Mouse (Mus musculus) stomach, embryonic 16.5 days (tissue): ENCODE measurements at regions not wholly inside any gene's neighbourhood (a gene's known extent, or its start where the extent isn't known, plus 50 kb on each side); places are given as distances from the start of the nearest gene placed in this dataset.

Source experiments
- ATAC-seq: fragments of 200-750 bp; cut with Nextera tagmentation; 2 replicates; pipeline ENCODE4 v1.8.0; 2017; ENCODE audit warnings: moderate number of reproducible peaks, moderate TSS enrichment; ENCODE audit not compliant: insufficient read depth, low FRiP score
- H3K27ac ChIP-seq: fragments of 300-500 bp; sonication (generic); 2 replicates; pipeline ENCODE4 v1.5.1; 2014; ENCODE audit warnings: low read length
- H3K27me3 ChIP-seq: fragments of 300-500 bp; sonication (generic); 2 replicates; pipeline ENCODE4 v1.6.1; 2014; ENCODE audit warnings: low read length, control low read depth, mixed read lengths; ENCODE audit not compliant: control insufficient read depth, insufficient read depth
- H3K36me3 ChIP-seq: fragments of 300-500 bp; sonication (generic); 2 replicates; pipeline ENCODE4 v1.6.1; 2014; ENCODE audit warnings: low read length; ENCODE audit not compliant: control insufficient read depth, insufficient read depth
- H3K4me1 ChIP-seq: fragments of 300-500 bp; sonication (generic); 2 replicates; pipeline ENCODE4 v1.6.1; 2014; ENCODE audit warnings: low read length, control low read depth, mixed read lengths; ENCODE audit not compliant: control insufficient read depth, insufficient read depth
- H3K4me2 ChIP-seq: fragments of 300-500 bp; sonication (generic); 2 replicates; pipeline ENCODE4 v1.6.1; 2014; ENCODE audit warnings: low read depth, low read length, mixed read lengths
- H3K4me3 ChIP-seq: fragments of 300-500 bp; sonication (generic); replicated peaks from 2 replicates; pipeline ENCODE4 v1.5.1; 2014; ENCODE audit warnings: mild to moderate bottlenecking, low read length
- H3K9ac ChIP-seq: fragments of 300-500 bp; sonication (generic); 2 replicates; pipeline ENCODE4 v1.6.1; 2014; ENCODE audit warnings: low read length
- H3K9me3 ChIP-seq: fragments of 300-500 bp; sonication (generic); replicated peaks from 2 replicates; pipeline ENCODE4 v1.6.1; 2016; ENCODE audit warnings: low read length, control low read depth; ENCODE audit not compliant: control insufficient read depth
- WGBS: fragments of 180-500 bp; shearing (Covaris S2); extraction: QIAGEN DNeasy Blood & Tissue Kit; methylation state at CpG from one replicate; pipeline ENCODE4 v1.1.7; 2014; 5-methylcytosine and 5-hydroxymethylcytosine counted together

DNA sequence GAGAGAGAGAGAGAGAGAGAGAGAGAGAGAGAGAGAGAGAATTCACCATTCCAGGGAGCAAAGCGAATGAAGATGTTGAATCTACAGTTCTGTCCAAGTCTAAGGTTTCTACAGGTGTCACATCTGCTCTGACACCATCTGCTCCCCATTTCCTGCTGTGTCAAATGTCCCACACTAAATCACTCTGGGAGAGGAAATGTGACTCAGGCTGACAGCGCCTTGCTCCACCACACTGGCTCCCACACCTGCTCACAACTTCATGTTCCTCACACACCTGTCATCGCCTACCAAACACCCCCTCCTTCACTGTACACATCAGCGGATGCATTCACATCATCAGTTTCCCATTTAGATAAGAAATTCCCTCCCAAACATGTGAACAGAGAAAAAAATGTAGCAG, 366.3 kb downstream of the Synb start:
- Histone ChIP-seq H3K9me3 (no peaks in the 10 kb centered on the region), H3K9ac (no peak overlapping the region), H3K27ac (no peak overlapping the region), H3K4me3 (no peak overlapping the region), H3K27me3 (no peaks in the 10 kb centered on the region), H3K4me2 (no peak overlapping the region), H3K36me3 (no peaks in the 10 kb centered on the region), H3K4me1 (no peaks in the 10 kb centered on the region)
- no peak for ATAC-seq
- WGBS: 54% methylated on average over 4 of the region's 4 CpGs

DNA sequence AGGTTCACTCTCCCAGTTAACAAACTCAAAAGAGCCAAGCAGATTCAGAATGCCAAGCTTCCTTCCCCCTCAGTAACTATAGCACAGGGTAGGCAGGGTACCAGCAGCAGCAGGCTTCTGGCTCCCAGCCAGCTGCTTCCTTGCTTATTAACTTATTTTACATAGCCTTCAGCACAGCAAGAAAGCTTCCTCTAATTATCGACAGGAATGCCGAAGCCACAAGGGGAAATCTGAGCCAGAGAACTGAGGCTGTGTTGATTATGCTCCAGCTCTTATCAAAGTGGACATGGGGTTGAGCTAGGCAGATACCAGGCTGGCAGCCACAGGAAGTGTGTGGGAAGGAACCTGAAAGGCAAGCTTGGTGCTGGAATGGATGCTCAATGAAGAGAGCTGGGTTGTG, 371.0 kb downstream of the Synb start:
- WGBS: 10% methylated on average over 2 of the region's 2 CpGs
- peak; percentile 47; the same call in 1 of the 2 replicates for ATAC-seq
- no peak overlapping the region for H3K9ac ChIP-seq
- no peaks in the 10 kb centered on the region for H3K36me3 ChIP-seq
- H3K9me3 ChIP-seq: no peaks in the 10 kb centered on the region
- no peak overlapping the region for H3K4me2 ChIP-seq
- H3K4me1 ChIP-seq: no peaks in the 10 kb centered on the region
- no peak overlapping the region for H3K4me3 ChIP-seq
- H3K27me3 ChIP-seq: no peaks in the 10 kb centered on the region
- H3K27ac ChIP-seq: no peak overlapping the region

DNA sequence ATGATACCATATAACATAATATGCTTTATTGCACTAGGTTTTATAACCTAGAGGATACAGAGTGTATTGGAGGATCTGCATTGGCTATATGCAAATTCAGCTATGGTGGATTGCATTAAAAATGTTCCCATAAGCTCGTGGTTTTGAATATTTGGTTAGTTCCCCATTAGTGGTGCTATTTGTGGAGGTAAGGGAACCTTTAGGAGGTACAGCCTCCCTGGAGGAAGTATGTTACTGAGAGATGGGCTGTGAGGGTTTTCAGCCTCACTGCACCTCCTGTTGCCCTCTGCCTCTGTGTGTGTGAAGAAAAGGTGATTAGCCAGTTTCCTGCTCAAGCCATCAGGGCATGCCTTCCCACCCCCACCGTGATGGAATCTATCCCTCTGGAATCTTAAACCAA, 372.1 kb downstream of the Synb start:
- H3K9me3 ChIP-seq: no peaks in the 10 kb centered on the region
- no peaks in the 10 kb centered on the region for H3K4me1 ChIP-seq
- H3K27me3 ChIP-seq: no peaks in the 10 kb centered on the region
- H3K4me3 ChIP-seq: no peak overlapping the region
- no peak overlapping the region for H3K27ac ChIP-seq
- no peak for ATAC-seq
- WGBS: 56% methylated on average over 2 of the region's 2 CpGs
- no peaks in the 10 kb centered on the region for H3K36me3 ChIP-seq
- no peak overlapping the region for H3K9ac ChIP-seq
- H3K4me2 ChIP-seq: no peak overlapping the region

DNA sequence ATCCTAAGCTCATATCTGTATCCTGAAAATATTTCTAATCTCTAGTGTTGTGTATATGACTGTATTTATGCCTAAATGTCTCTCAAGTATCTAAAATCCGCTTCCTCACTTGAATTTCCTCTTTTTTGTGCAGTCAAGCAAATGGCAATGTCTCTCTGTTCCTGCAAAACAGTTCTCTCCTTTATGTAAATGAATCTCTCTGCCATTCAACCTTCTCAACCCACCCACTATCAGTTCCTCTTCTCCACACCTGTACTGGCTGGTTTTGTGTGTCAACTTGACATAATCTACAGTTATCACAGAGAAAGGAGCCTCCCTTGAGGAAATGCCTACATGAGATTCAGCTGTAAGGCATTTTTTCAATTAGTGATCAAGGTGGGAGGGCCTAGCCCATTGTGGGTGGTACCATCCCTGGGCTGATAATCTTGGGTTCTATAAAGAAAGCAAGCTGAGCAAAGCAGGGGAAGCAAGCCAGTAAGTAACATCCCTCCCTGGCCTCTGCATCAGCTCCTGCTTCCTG, 375.5 kb downstream of the Synb start:
- ATAC-seq: no peak
- WGBS: 82% methylated on average over 1 of the region's 1 CpGs
- no peak overlapping the region for H3K27ac ChIP-seq
- no peaks in the 10 kb centered on the region for H3K9me3 ChIP-seq
- no peaks in the 10 kb centered on the region for H3K27me3 ChIP-seq
- H3K9ac ChIP-seq: no peak overlapping the region
- H3K4me2 ChIP-seq: no peak overlapping the region
- H3K4me1 ChIP-seq: no peaks in the 10 kb centered on the region
- H3K36me3 ChIP-seq: no peaks in the 10 kb centered on the region
- H3K4me3 ChIP-seq: no peak overlapping the region

DNA sequence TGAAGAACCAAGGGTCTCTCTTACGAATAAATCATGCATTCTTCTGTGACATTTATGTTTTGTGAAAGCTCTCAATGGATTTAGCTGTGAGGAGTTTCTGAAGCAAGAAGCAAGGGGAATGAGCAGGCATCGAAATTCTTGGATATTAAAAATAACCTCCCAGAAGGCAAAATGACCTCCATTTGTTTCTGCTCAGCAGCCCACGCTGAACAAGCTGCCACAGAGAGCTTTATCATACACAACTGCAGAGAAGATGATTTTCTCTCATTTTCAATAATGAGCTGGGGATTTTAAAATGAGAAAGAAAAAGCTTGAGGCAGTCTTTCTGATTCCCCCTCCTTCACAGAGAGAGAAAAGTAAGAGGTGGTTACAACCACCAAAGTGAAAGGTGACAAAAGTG, 394.2 kb downstream of the Synb start:
- Histone ChIP-seq H3K9me3 (no peaks in the 10 kb centered on the region), H3K27ac (no peak overlapping the region), H3K9ac (no peak overlapping the region), H3K4me1 (no peaks in the 10 kb centered on the region), H3K4me3 (no peak overlapping the region), H3K36me3 (no peaks in the 10 kb centered on the region), H3K27me3 (no peaks in the 10 kb centered on the region), H3K4me2 (no peak overlapping the region)
- ATAC-seq: no peak
- WGBS: 57% methylated on average over 3 of the region's 3 CpGs

DNA sequence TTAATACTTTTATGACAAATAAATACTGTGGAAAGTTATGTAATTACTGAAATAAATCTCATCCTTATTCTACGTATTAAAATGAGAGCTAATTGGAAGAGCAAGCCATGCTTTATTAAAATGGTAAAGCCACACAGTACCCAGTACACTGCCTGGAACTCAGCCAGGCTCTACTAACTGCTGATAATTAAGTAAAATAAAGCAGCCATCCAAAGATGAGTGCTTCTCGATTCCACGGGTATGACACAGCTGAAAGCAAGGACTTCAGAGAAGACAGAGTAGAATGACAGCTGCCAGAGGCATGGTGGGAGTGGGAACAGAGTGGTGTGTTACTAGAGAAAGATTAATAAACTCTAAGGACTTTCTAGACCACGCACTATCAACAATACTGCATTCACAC, 416.9 kb downstream of the Synb start:
- Histone ChIP-seq H3K9ac (no peak overlapping the region), H3K27me3 (no peaks in the 10 kb centered on the region), H3K9me3 (no peaks in the 10 kb centered on the region), H3K36me3 (no peaks in the 10 kb centered on the region), H3K4me2 (no peak overlapping the region), H3K27ac (no peak overlapping the region), H3K4me3 (no peak overlapping the region), H3K4me1 (no peaks in the 10 kb centered on the region)
- no peak for ATAC-seq
- 80% methylated on average over 4 of the region's 4 CpGs for WGBS

DNA sequence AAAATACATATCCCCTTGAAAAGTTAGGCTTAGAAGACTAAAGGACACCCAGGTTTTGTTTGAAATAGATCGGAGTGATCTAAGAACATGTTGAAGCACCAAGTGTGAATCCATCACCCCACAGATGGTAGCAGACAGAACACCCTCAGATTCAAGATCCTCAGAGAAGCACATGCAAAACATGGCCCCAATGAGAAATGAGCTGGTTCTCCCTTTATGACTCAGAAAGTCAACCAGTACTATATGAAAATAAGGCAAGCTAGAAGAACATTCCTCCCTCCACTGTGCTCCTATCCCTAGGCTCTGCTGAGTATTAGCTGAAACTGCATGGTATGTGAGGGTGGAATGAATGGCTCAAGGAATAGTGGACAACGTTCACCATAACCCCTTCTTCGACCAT, 433.0 kb downstream of the Synb start:
- no peaks in the 10 kb centered on the region for H3K36me3 ChIP-seq
- no peak for ATAC-seq
- 91% methylated on average over 3 of the region's 3 CpGs for WGBS

DNA sequence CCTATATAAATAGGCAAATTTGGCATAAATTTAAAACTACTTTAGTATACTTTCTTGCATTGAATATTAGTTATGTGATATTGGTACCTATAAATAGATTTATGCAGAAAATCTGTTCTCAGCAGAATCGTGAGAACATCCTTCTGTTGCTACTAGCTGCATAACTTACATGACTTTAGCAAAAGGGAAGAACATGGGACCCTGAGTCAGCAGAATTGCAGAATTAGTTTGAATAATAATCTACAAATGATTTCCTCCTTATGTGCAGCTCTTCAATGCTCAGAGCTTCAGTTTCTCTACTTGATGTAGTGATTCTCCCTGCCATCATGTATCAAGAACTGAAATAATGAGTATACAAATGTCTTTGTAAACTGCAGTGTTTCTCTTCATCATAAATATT, 436.2 kb downstream of the Synb start:
- H3K27me3 ChIP-seq: no peaks in the 10 kb centered on the region
- ATAC-seq: no peak
- no peaks in the 10 kb centered on the region for H3K4me1 ChIP-seq
- WGBS: 64% methylated on average over 1 of the region's 1 CpGs
- H3K27ac ChIP-seq: no peak overlapping the region
- H3K9me3 ChIP-seq: no peaks in the 10 kb centered on the region
- no peak overlapping the region for H3K4me3 ChIP-seq
- no peak overlapping the region for H3K9ac ChIP-seq
- H3K36me3 ChIP-seq: no peaks in the 10 kb centered on the region
- no peak overlapping the region for H3K4me2 ChIP-seq

More for the DNA sequence above, 433.0 kb downstream of the Synb start:
- Histone ChIP-seq H3K4me3 (no peak overlapping the region), H3K27me3 (no peaks in the 10 kb centered on the region), H3K4me1 (no peaks in the 10 kb centered on the region), H3K9ac (no peak overlapping the region), H3K4me2 (no peak overlapping the region), H3K9me3 (no peaks in the 10 kb centered on the region), H3K27ac (no peak overlapping the region)

DNA sequence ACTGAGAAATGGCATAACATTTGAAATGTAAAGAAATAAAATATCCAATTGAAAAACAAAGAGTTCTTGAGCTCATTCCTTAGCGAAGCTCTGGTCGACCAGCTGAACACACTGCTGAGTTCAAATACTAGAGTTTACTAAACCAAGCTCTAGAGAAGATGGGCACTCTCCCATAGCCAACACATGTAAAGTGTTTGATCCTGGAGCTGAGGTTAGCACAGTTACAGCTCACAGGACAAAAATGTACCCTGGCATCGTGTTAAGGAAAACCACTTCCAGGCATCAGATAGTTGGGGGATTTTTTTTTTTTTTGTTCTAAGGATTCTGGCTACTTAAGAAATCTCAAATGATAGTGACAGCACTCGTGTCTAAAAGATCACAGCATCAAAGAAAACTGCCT, 445.6 kb downstream of the Synb start:
- ATAC-seq: no peak
- no peaks in the 10 kb centered on the region for H3K4me1 ChIP-seq
- H3K4me2 ChIP-seq: no peak overlapping the region
- no peak overlapping the region for H3K27ac ChIP-seq
- no peaks in the 10 kb centered on the region for H3K9me3 ChIP-seq
- 75% methylated on average over 4 of the region's 4 CpGs for WGBS
- no peak overlapping the region for H3K9ac ChIP-seq
- H3K27me3 ChIP-seq: no peaks in the 10 kb centered on the region
- H3K36me3 ChIP-seq: no peaks in the 10 kb centered on the region
- no peak overlapping the region for H3K4me3 ChIP-seq

DNA sequence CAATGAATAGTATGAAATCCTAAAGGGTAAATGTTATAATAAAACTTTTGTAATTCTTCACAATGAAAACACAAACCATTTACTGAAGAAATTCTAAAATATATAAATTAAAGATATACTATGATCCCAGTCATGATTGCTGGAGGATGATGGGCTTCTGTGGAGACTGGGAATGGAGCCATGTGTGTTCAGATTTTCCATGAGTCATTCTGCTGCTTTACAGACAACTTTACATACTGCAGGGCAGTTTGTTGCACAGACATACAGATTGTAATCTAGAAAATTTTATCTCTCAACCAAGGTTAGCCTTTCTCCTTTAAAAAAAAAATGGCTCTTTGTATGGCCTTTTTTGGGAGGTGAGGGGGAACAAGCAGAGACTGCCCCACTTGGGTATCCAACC, 446.5 kb downstream of the Synb start:
- no peaks in the 10 kb centered on the region for H3K9me3 ChIP-seq
- no peak for ATAC-seq
- no peaks in the 10 kb centered on the region for H3K27me3 ChIP-seq
- no peaks in the 10 kb centered on the region for H3K36me3 ChIP-seq
- H3K27ac ChIP-seq: no peak overlapping the region
- H3K4me3 ChIP-seq: no peak overlapping the region
- no peaks in the 10 kb centered on the region for H3K4me1 ChIP-seq
- no peak overlapping the region for H3K9ac ChIP-seq
- H3K4me2 ChIP-seq: no peak overlapping the region
